Mouse (Mus musculus): ENCODE data around the gene Scgb2b15.
"Not testable (repeated sequence)": the region's sequence is repeated elsewhere in the genome, so short reads cannot be mapped to it uniquely, and the experiment has no call there.

Gene Scgb2b15

GRCm38 (mm10) chr7:32829562-32829961 is at the start of gene Scgb2b15:
TSS of gene Scgb2b15 (minus strand) at chr7:32829662.
- not testable (repeated sequence) for DNase-seq (ENCODE audit: low read depth)

GRCm38 (mm10) chr7:32836254-32836653 is 6.8 kb upstream of the Scgb2b15 start, which contains the start of gene Scgb1b15:
TSS of gene Scgb1b15 (plus strand) at chr7:32836554.
- not testable (repeated sequence) for DNase-seq (ENCODE audit: low read depth)
